Mouse (Mus musculus) stomach, postnatal 0 days (tissue): ENCODE data around the gene Fam170b. TPM values are rescaled to one million over a fixed set of nuclear protein-coding genes. Genes with fewer than 3 reads are reported as not detected.

Experiments
- ATAC-seq: fragments of 200-750 bp; cut with Nextera tagmentation; 2 replicates; pipeline ENCODE4 v1.8.0; 2017; ENCODE audit not compliant: low FRiP score, low TSS enrichment
- DNase-seq: peaks from one replicate; pipeline ENCODE4 v3.0.0-alpha.2; 2016; ENCODE audit warnings: low spot score
- H3K27ac ChIP-seq: fragments of 300-500 bp; sonication (generic); replicated peaks from 2 replicates; pipeline ENCODE4 v1.5.1; 2014; ENCODE audit warnings: mild to moderate bottlenecking, control low read depth
- H3K27me3 ChIP-seq: fragments of 300-500 bp; sonication (generic); 2 replicates; pipeline ENCODE4 v1.6.1; 2014; ENCODE audit warnings: low read length; ENCODE audit not compliant: control insufficient read depth, insufficient read depth
- H3K36me3 ChIP-seq: fragments of 300-500 bp; sonication (generic); 2 replicates; pipeline ENCODE4 v1.6.1; 2014; ENCODE audit warnings: low read length, mixed read lengths; ENCODE audit not compliant: control insufficient read depth, insufficient read depth
- H3K4me1 ChIP-seq: fragments of 300-500 bp; sonication (generic); replicated peaks from 2 replicates; pipeline ENCODE4 v1.6.1; 2014; ENCODE audit warnings: antibody characterized with exemption; ENCODE audit not compliant: control insufficient read depth, insufficient read depth
- H3K4me2 ChIP-seq: fragments of 300-500 bp; sonication (generic); replicated peaks from 2 replicates; pipeline ENCODE4 v1.6.1; 2014; ENCODE audit warnings: low read depth, mild to moderate bottlenecking, control low read depth, moderate library complexity
- H3K4me3 ChIP-seq: fragments of 300-500 bp; sonication (generic); 2 replicates; pipeline ENCODE4 v1.5.1; 2014; ENCODE audit warnings: low read depth, low read length, control low read depth
- H3K9ac ChIP-seq: fragments of 300-500 bp; sonication (generic); 2 replicates; pipeline ENCODE4 v1.6.1; 2014; ENCODE audit warnings: mild to moderate bottlenecking, low read length, control low read depth, mixed read lengths
- H3K9me3 ChIP-seq: fragments of 300-500 bp; sonication (generic); 2 replicates; pipeline ENCODE4 v1.6.1; 2016; ENCODE audit warnings: low read length; ENCODE audit not compliant: control insufficient read depth
- CTCF ChIP-seq: IDR thresholded peaks from 2 replicates; pipeline ENCODE4 v1.5.1; 2016; ENCODE audit warnings: antibody characterized with exemption, low read depth, mild to moderate bottlenecking, moderate library complexity
- EP300 ChIP-seq: optimal IDR thresholded peaks from 2 replicates; pipeline ENCODE3; 2016; ENCODE audit warnings: antibody characterized with exemption
- WGBS: fragments of 180-500 bp; shearing (Covaris S2); extraction: QIAGEN DNeasy Blood & Tissue Kit; methylation state at CpG from one replicate; pipeline ENCODE4 v1.1.7; 2014; 5-methylcytosine and 5-hydroxymethylcytosine counted together
- polyA plus RNA-seq: library from polyadenylated mRNA; unstranded; fragments of >200 nt; fragmentation: Nextera tagmentation; extraction: Ambion mirVana; gene quantifications from 2 replicates; pipeline ENCODE4 v1.2.1, GENCODE M21; 2015

Gene Fam170b
- polyA plus RNA-seq, 1 experiment from 2014 or later, result not detected

- WGBS, result 33% methylated on average over 2 of the region's 2 CpGs
- H3K36me3 ChIP-seq, result no peaks in the 10 kb centered on the region
- TF ChIP-seq EP300 (no peak), CTCF (no peak)
- no peaks in the 10 kb centered on the region for H3K27me3 ChIP-seq
- H3K9ac ChIP-seq, result no peak overlapping the region
- H3K4me2 ChIP-seq, result no peak overlapping the region
- ATAC-seq (no peak), DNase-seq (no peak)
- no peaks in the 10 kb centered on the region for H3K9me3 ChIP-seq
- peak overlapping the region; percentile 67 for H3K27ac ChIP-seq
- H3K4me3 ChIP-seq, result no peak overlapping the region
- peaks cover 4% of the 10 kb centered on the region; the same call in 1 of the 2 replicates for H3K4me1 ChIP-seq
Measured at GRCm38 (mm10) chr14:32861656-32862055, 27.9 kb downstream of the Fam170b start.

- no peak overlapping the region for H3K27ac ChIP-seq
- H3K4me2 ChIP-seq, result no peak overlapping the region
- no peaks in the 10 kb centered on the region for H3K36me3 ChIP-seq
- WGBS, result 57% methylated on average over 3 of the region's 3 CpGs
- DNase-seq (no peak), ATAC-seq (no peak)
- H3K9ac ChIP-seq, result no peak overlapping the region
- TF ChIP-seq EP300 (no peak), CTCF (no peak)
- no peaks in the 10 kb centered on the region for H3K9me3 ChIP-seq
- peaks cover 4% of the 10 kb centered on the region; the same call in 1 of the 2 replicates for H3K4me1 ChIP-seq
- no peaks in the 10 kb centered on the region for H3K27me3 ChIP-seq
- H3K4me3 ChIP-seq, result no peak overlapping the region
Measured at GRCm38 (mm10) chr14:32865331-32865730, 31.6 kb downstream of the Fam170b start.

- Histone ChIP-seq H3K36me3 (no peaks in the 10 kb centered on the region), H3K4me2 (no peak overlapping the region), H3K4me3 (no peak overlapping the region), H3K27ac (no peak overlapping the region), H3K9me3 (no peaks in the 10 kb centered on the region), H3K4me1 (no peaks in the 10 kb centered on the region), H3K9ac (no peak overlapping the region), H3K27me3 (no peaks in the 10 kb centered on the region)
- TF ChIP-seq EP300 (no peak), CTCF (no peak)
- 67% methylated on average over 5 of the region's 5 CpGs for WGBS
- no peak for DNase-seq
- no peak for ATAC-seq
Measured at GRCm38 (mm10) chr14:32871963-32872362, 38.2 kb downstream of the Fam170b start.

DNA sequence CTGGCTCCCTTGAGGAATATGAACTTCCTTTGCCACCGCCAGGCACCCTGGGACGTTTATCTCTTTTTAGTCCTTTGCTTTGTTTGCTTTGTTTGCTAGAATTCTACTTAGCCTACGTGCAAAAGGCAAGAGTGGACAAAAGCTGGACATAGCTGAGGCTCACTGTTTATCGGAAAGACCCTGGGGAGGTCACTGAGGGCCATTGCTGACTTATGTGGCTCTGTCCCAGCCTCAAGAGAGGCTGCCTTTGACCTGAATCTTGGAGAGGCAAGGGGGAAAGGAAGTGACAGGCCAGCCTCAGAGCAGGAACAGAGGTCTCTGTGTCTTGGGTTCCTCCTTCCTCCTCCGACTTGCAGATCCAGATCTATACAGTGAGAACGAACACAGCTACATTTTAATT is 43.8 kb downstream of the Fam170b start:
- whole genome bisulfite sequencing, result 37% methylated on average over 6 of the region's 6 CpGs
- TF ChIP-seq CTCF, result no peak
- TF ChIP-seq EP300, result no peak
- no peak for DNase-seq

DNA sequence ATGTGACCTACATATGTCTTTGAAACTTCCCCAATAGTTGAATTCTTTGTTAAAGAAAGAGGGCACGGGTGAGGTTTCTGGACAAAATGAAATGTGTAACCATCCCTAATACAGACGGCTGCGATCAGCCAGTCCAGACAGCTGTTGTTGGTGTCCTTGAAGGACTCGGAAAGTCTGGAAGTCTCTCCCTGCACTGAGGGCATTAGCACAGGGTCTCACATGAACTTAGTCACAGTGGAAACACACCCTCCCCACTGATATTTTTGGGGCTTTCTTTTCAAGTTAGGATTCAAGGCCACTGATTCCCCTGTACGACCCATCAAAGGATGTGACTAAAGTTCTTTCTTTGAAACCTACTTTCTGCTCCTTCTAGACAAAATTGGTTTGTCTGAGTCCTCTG is 46.6 kb downstream of the Fam170b start:
- no peak overlapping the region for H3K4me2 ChIP-seq
- no peak overlapping the region for H3K4me3 ChIP-seq
- ATAC-seq (no peak), DNase-seq (no peak)
- H3K27ac ChIP-seq, result no peak overlapping the region
- TF ChIP-seq EP300 (no peak), CTCF (no peak)
- H3K36me3 ChIP-seq, result no peaks in the 10 kb centered on the region
- WGBS, result 82% methylated on average over 5 of the region's 5 CpGs
- H3K9ac ChIP-seq, result no peak overlapping the region
- H3K9me3 ChIP-seq, result no peaks in the 10 kb centered on the region
- no peaks in the 10 kb centered on the region for H3K27me3 ChIP-seq
- no peaks in the 10 kb centered on the region; the same call in 1 of the 2 replicates for H3K4me1 ChIP-seq

More for the DNA sequence above, 43.8 kb downstream of the Fam170b start:
- no peak for ATAC-seq
- no peaks in the 10 kb centered on the region for H3K27me3 ChIP-seq
- no peaks in the 10 kb centered on the region for H3K36me3 ChIP-seq
- no peaks in the 10 kb centered on the region for H3K9me3 ChIP-seq
- no peaks in the 10 kb centered on the region; the same call in 1 of the 2 replicates for H3K4me1 ChIP-seq
- H3K9ac ChIP-seq, result no peak overlapping the region
- H3K27ac ChIP-seq, result no peak overlapping the region
- H3K4me3 ChIP-seq, result no peak overlapping the region
- no peak overlapping the region for H3K4me2 ChIP-seq

DNA sequence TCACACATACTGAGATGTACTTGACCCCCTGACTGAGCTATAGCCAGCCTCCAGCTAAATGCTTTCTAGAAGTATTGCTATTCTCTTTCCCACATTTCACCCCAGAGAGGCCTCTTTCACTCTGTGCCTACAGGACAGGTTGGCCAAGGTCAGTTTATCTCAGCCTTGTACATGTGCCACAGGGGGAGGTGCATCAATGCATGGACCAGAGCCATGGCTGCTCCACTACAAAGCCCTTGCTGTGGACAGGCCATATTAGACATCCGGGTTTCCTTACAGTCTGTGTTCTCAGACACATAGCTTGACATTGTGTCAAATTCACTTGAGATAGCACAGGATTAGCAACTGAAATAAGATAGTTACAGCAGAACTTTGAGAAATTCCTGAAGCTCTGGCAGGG is 47.9 kb downstream of the Fam170b start:
- 34% methylated on average over 1 of the region's 1 CpGs for WGBS
- H3K36me3 ChIP-seq, result no peaks in the 10 kb centered on the region
- H3K4me3 ChIP-seq, result no peak overlapping the region
- ATAC-seq (no peak), DNase-seq (no peak)
- no peak for TF ChIP-seq CTCF
- no peak for TF ChIP-seq EP300
- no peak overlapping the region for H3K27ac ChIP-seq
- no peaks in the 10 kb centered on the region; the same call in 1 of the 2 replicates for H3K4me1 ChIP-seq
- no peak overlapping the region for H3K4me2 ChIP-seq
- H3K27me3 ChIP-seq, result no peaks in the 10 kb centered on the region
- no peak overlapping the region for H3K9ac ChIP-seq
- no peaks in the 10 kb centered on the region for H3K9me3 ChIP-seq

Other genes starting within 250 kb of the Fam170b start
- 0.10 and 0.11 TPM in 2 replicates for gene Prrxl1, start 234.6 kb upstream of the Fam170b start, polyA plus RNA-seq
- 0.02 TPM in 1 of 2 replicates, not detected in the other for gene 3425401B19Rik, start 148.7 kb upstream of the Fam170b start, polyA plus RNA-seq
- gene Tmem273, start 48.0 kb upstream of the Fam170b start, polyA plus RNA-seq, result 0.55 and 0.75 TPM in 2 replicates
- 17.2 and 19.0 TPM in 2 replicates for gene Vstm4, start 22.8 kb downstream of the Fam170b start, polyA plus RNA-seq
- 0.15 and 0.17 TPM in 2 replicates for gene Lrrc18, start 157.4 kb downstream of the Fam170b start, polyA plus RNA-seq